In genomic region chr3:153282123-153282765, GRCm38 (mm10) we compare ENCODE assay signal across 14 mouse cellular contexts.
DNase-seq lines count a peak whose midpoint lies in the region; ATAC-seq and TF ChIP-seq lines count a peak whose summit lies in the region.
"Had no signal": no experiment of that assay in that cellular context is flagged by ENCODE, and none has a peak within 500 bp of the region (broad histone marks: within the 10 kb centered on the region; RNA-seq: fewer than 3 reads in every experiment).

No protein-coding gene starts in this region.

- no peaks in the 10 kb centered on the region for H3K9me3 ChIP-seq in lung, embryonic 14.5 days (ENCODE audit: low read depth, low read length)
- H3K9me3 ChIP-seq in lung, embryonic 16.5 days (ENCODE audit: control insufficient read depth, low read length), result no peaks in the 10 kb centered on the region
- H3K9me3 ChIP-seq in kidney, embryonic 14.5 days (ENCODE audit: control insufficient read depth, low read length), result no peaks in the 10 kb centered on the region
- H3K9me3 ChIP-seq: midbrain, embryonic 12.5 days had no signal

- no peak for TF ChIP-seq CTCF in lung, embryonic 14.5 days (IDR thresholded peaks at IDR 0.05; ENCODE audit: low read depth)
- no peak for TF ChIP-seq CTCF in lung, adult 2 months (IDR thresholded peaks at IDR 0.05; ENCODE audit: insufficient read depth, low read length)
- no peak for TF ChIP-seq CTCF in gastrocnemius, adult 2 months (IDR thresholded peaks at IDR 0.05)

- no peaks in the 10 kb centered on the region for H3K36me3 ChIP-seq in lung, embryonic 14.5 days (ENCODE audit: insufficient read depth)
- no peaks in the 10 kb centered on the region for H3K36me3 ChIP-seq in lung, embryonic 16.5 days (ENCODE audit: control insufficient read depth, insufficient read depth, low read length)
- H3K36me3 ChIP-seq in kidney, embryonic 14.5 days (ENCODE audit: control insufficient read depth, insufficient read depth, low read length), result no peaks in the 10 kb centered on the region
- H3K36me3 ChIP-seq: midbrain, embryonic 12.5 days had no signal

- H3K27me3 ChIP-seq in lung, embryonic 14.5 days (ENCODE audit: insufficient read depth, low read length), result no peaks in the 10 kb centered on the region
- H3K27me3 ChIP-seq in lung, embryonic 16.5 days (ENCODE audit: control insufficient read depth, insufficient read depth, low read depth, low read length), result no peaks in the 10 kb centered on the region
- no peaks in the 10 kb centered on the region for H3K27me3 ChIP-seq in kidney, embryonic 14.5 days (ENCODE audit: control insufficient read depth, insufficient read depth, low read length)

- H3K4me2 ChIP-seq in lung, embryonic 14.5 days, result peak overlapping the region; percentile 29; the same call in 1 of the 2 replicates
- H3K4me2 ChIP-seq in lung, embryonic 16.5 days (ENCODE audit: low read depth, low read length), result peak overlapping the region; percentile 2; the same call in 1 of the 2 replicates
- no peak overlapping the region for H3K4me2 ChIP-seq in kidney, embryonic 14.5 days (replicated peaks; ENCODE audit: low read depth, low read length)
- H3K4me2 ChIP-seq: liver, embryonic 11.5 days; midbrain, embryonic 12.5 days had no signal

- peak; percentile 10 for DNase-seq in cerebellum, adult 9-11 months
- no peak for DNase-seq in cerebellum, adult 11 months
- peak; percentile 63 for DNase-seq in lung, embryonic 14.5 days
- no peak for DNase-seq in lung, adult 2 months
- DNase-seq in brain, adult 2 months (ENCODE audit: low read depth, low spot score), result peak; percentile 51
- no peak for DNase-seq in gastrocnemius, adult 2 months
- DNase-seq: gastrocnemius, postnatal 14 days; heart, postnatal 10 days; kidney, adult 9 months; thymus, postnatal 14 days had no signal

- no peak overlapping the region for H3K9ac ChIP-seq in lung, embryonic 14.5 days
- no peak overlapping the region for H3K9ac ChIP-seq in lung, embryonic 16.5 days (ENCODE audit: low read length)
- H3K9ac ChIP-seq in kidney, embryonic 14.5 days (ENCODE audit: low read depth, low read length), result no peak overlapping the region
- H3K9ac ChIP-seq: midbrain, embryonic 12.5 days had no signal

- intact Hi-C loops in gastrocnemius, adult 2 months (cut with DNase I), result no loop called here

- no peak overlapping the region for H3K4me3 ChIP-seq in lung, embryonic 14.5 days (ENCODE audit: low read depth, low read length)
- no peak overlapping the region for H3K4me3 ChIP-seq in lung, adult 2 months (replicated peaks; ENCODE audit: extremely low read depth, low read depth, low read length)
- no peak overlapping the region for H3K4me3 ChIP-seq in lung, embryonic 16.5 days (ENCODE audit: low read length)
- no peak overlapping the region for H3K4me3 ChIP-seq in gastrocnemius, adult 2 months
- no peak overlapping the region for H3K4me3 ChIP-seq in kidney, embryonic 14.5 days (ENCODE audit: low read length)
- H3K4me3 ChIP-seq: midbrain, embryonic 12.5 days had no signal

- peaks cover 15% of the 10 kb centered on the region for H3K4me1 ChIP-seq in lung, embryonic 14.5 days (ENCODE audit: insufficient read depth)
- peaks cover 5% of the 10 kb centered on the region; the same call in 1 of the 2 replicates for H3K4me1 ChIP-seq in lung, adult 2 months (ENCODE audit: control insufficient read depth, insufficient read depth, low read length)
- H3K4me1 ChIP-seq in lung, embryonic 16.5 days (replicated peaks; ENCODE audit: control insufficient read depth, insufficient read depth, low read length), result peaks cover 11% of the 10 kb centered on the region; the same call in 1 of the 2 replicates
- H3K4me1 ChIP-seq in kidney, embryonic 14.5 days (ENCODE audit: control insufficient read depth, insufficient read depth, low read length), result peaks cover 4% of the 10 kb centered on the region; the same call in 1 of the 2 replicates

- TF ChIP-seq POLR2A in lung, adult 2 months (IDR thresholded peaks at IDR 0.05; ENCODE audit: borderline replicate concordance, extremely low read depth, low read depth, low read length), result no peak

- WGBS in lung, embryonic 14.5 days, result 21% methylated on average over 16 of the region's 16 CpGs
- 32% methylated on average over 16 of the region's 16 CpGs for WGBS in lung, adult 2 months
- WGBS in lung, embryonic 16.5 days, result 22% methylated on average over 16 of the region's 16 CpGs
- 76% methylated on average over 16 of the region's 16 CpGs for WGBS in kidney, embryonic 14.5 days

- peak; percentile 79 for ATAC-seq in lung, embryonic 14.5 days (ENCODE audit: insufficient read depth)
- ATAC-seq in lung, embryonic 16.5 days (ENCODE audit: low read depth), result peak; percentile 43; the same call in 1 of the 2 replicates
- no peak for ATAC-seq in kidney, embryonic 14.5 days (ENCODE audit: low FRiP score, low TSS enrichment)

- H3K27ac ChIP-seq in lung, embryonic 14.5 days (ENCODE audit: low read depth), result no peak overlapping the region
- H3K27ac ChIP-seq in lung, embryonic 16.5 days (ENCODE audit: low read length), result no peak overlapping the region
- H3K27ac ChIP-seq in gastrocnemius, adult 2 months, result no peak overlapping the region
- H3K27ac ChIP-seq in kidney, embryonic 14.5 days (ENCODE audit: low read depth, low read length), result no peak overlapping the region
- H3K27ac ChIP-seq: midbrain, embryonic 12.5 days had no signal

Comparison
In these comparisons a context has a peak if more than half of its experiments do, and no peak if none do; other contexts are left out.
1. DNase-seq: peak in cerebellum, adult 9-11 months (single experiment), lung, embryonic 14.5 days (single experiment) and brain, adult 2 months (single experiment); none in cerebellum, adult 11 months (single experiment), lung, adult 2 months (single experiment) and gastrocnemius, adult 2 months (single experiment).